Mouse (Mus musculus): ENCODE measurements around the gene Dock6.

The Dock6 gene

GRCm38 (mm10) chr9:21822686-21823085 lies 29.7 kb downstream of the Dock6 start:
- in situ Hi-C loops (cut with MboI; ENCODE audit: low pct_unique_long_range_greater_than_20kb in 1 of 2, low sequenced_read_pairs in 2 of 2, unreplicated experiment in 1 of 2), result no loop called here

GRCm38 (mm10) chr9:21820183-21820582 lies 32.3 kb downstream of the Dock6 start:
- in situ Hi-C loops (cut with MboI; ENCODE audit: low pct_unique_long_range_greater_than_20kb in 1 of 2, low sequenced_read_pairs in 2 of 2, unreplicated experiment in 1 of 2), result no loop called here

- in situ Hi-C loops (cut with MboI; ENCODE audit: low pct_unique_long_range_greater_than_20kb in 1 of 2, low sequenced_read_pairs in 2 of 2, unreplicated experiment in 1 of 2), result no loop called here
Measured at GRCm38 (mm10) chr9:21819181-21819729, 33.2 kb downstream of the Dock6 start.

GRCm38 (mm10) chr9:21818561-21818960 lies 33.9 kb downstream of the Dock6 start:
- in situ Hi-C loops (cut with MboI; ENCODE audit: low pct_unique_long_range_greater_than_20kb in 1 of 2, low sequenced_read_pairs in 2 of 2, unreplicated experiment in 1 of 2), result no loop called here

- in situ Hi-C loops (cut with MboI; ENCODE audit: low pct_unique_long_range_greater_than_20kb in 1 of 2, low sequenced_read_pairs in 2 of 2, unreplicated experiment in 1 of 2), result no loop called here
Measured at GRCm38 (mm10) chr9:21818125-21818524, 34.3 kb downstream of the Dock6 start.

- in situ Hi-C loops (cut with MboI; ENCODE audit: low pct_unique_long_range_greater_than_20kb in 1 of 2, low sequenced_read_pairs in 2 of 2, unreplicated experiment in 1 of 2), result no loop called here
Measured at GRCm38 (mm10) chr9:21816716-21817305, 35.6 kb downstream of the Dock6 start.

GRCm38 (mm10) chr9:21811170-21811569 lies 41.3 kb downstream of the Dock6 start:
- in situ Hi-C loops (cut with MboI; ENCODE audit: low pct_unique_long_range_greater_than_20kb in 1 of 2, low sequenced_read_pairs in 2 of 2, unreplicated experiment in 1 of 2), result no loop called here

- in situ Hi-C loops (cut with MboI; ENCODE audit: low pct_unique_long_range_greater_than_20kb in 1 of 2, low sequenced_read_pairs in 2 of 2, unreplicated experiment in 1 of 2), result loop anchor here in 1 of 2 experiments (5.0 kb wide), 1 partner anchor 56 kb away; no protein-coding TSS in a partner anchor
Measured at GRCm38 (mm10) chr9:21808561-21808960, 43.9 kb downstream of the Dock6 start.

- in situ Hi-C loops (cut with MboI; ENCODE audit: low pct_unique_long_range_greater_than_20kb in 1 of 2, low sequenced_read_pairs in 2 of 2, unreplicated experiment in 1 of 2), result loop anchor here in 1 of 2 experiments (5.0 kb wide), 1 partner anchor 55 kb away; no protein-coding TSS in a partner anchor
Measured at GRCm38 (mm10) chr9:21806976-21807375, 45.5 kb downstream of the Dock6 start.

GRCm38 (mm10) chr9:21806363-21806762 lies 46.1 kb downstream of the Dock6 start:
- in situ Hi-C loops (cut with MboI; ENCODE audit: low pct_unique_long_range_greater_than_20kb in 1 of 2, low sequenced_read_pairs in 2 of 2, unreplicated experiment in 1 of 2), result loop anchor here in 1 of 2 experiments (5.0 kb wide), 1 partner anchor 54 kb away; no protein-coding TSS in a partner anchor

GRCm38 (mm10) chr9:21803986-21804644 lies 48.3 kb downstream of the Dock6 start:
- in situ Hi-C loops (cut with MboI; ENCODE audit: low pct_unique_long_range_greater_than_20kb in 1 of 2, low sequenced_read_pairs in 2 of 2, unreplicated experiment in 1 of 2), result no loop called here

GRCm38 (mm10) chr9:21801591-21801990 lies 50.8 kb downstream of the Dock6 start:
- in situ Hi-C loops (cut with MboI; ENCODE audit: low pct_unique_long_range_greater_than_20kb in 1 of 2, low sequenced_read_pairs in 2 of 2, unreplicated experiment in 1 of 2), result no loop called here

GRCm38 (mm10) chr9:21801121-21801520 lies 51.3 kb downstream of the Dock6 start:
- in situ Hi-C loops (cut with MboI; ENCODE audit: low pct_unique_long_range_greater_than_20kb in 1 of 2, low sequenced_read_pairs in 2 of 2, unreplicated experiment in 1 of 2), result no loop called here

GRCm38 (mm10) chr9:21799010-21799350 lies 53.5 kb downstream of the Dock6 start:
- in situ Hi-C loops (cut with MboI; ENCODE audit: low pct_unique_long_range_greater_than_20kb in 1 of 2, low sequenced_read_pairs in 2 of 2, unreplicated experiment in 1 of 2), result no loop called here

GRCm38 (mm10) chr9:21798345-21799009 lies 54.0 kb downstream of the Dock6 start, which contains the start of gene Kank2:
Gene Kank2, minus strand, starts transcription at chr9:21798744.
- in situ Hi-C loops (cut with MboI; ENCODE audit: low pct_unique_long_range_greater_than_20kb in 1 of 2, low sequenced_read_pairs in 2 of 2, unreplicated experiment in 1 of 2), result no loop called here

- in situ Hi-C loops (cut with MboI; ENCODE audit: low pct_unique_long_range_greater_than_20kb in 1 of 2, low sequenced_read_pairs in 2 of 2, unreplicated experiment in 1 of 2), result no loop called here
Measured at GRCm38 (mm10) chr9:21797921-21798344, 54.5 kb downstream of the Dock6 start.

GRCm38 (mm10) chr9:21796919-21797318 lies 55.5 kb downstream of the Dock6 start:
- in situ Hi-C loops (cut with MboI; ENCODE audit: low pct_unique_long_range_greater_than_20kb in 1 of 2, low sequenced_read_pairs in 2 of 2, unreplicated experiment in 1 of 2), result no loop called here

- in situ Hi-C loops (cut with MboI; ENCODE audit: low pct_unique_long_range_greater_than_20kb in 1 of 2, low sequenced_read_pairs in 2 of 2, unreplicated experiment in 1 of 2), result no loop called here
Measured at GRCm38 (mm10) chr9:21796259-21796658, 56.2 kb downstream of the Dock6 start.

GRCm38 (mm10) chr9:21795579-21795978 lies 56.9 kb downstream of the Dock6 start:
- in situ Hi-C loops (cut with MboI; ENCODE audit: low pct_unique_long_range_greater_than_20kb in 1 of 2, low sequenced_read_pairs in 2 of 2, unreplicated experiment in 1 of 2), result no loop called here

All from mouse embryonic stem cell (cell line).